Mouse (Mus musculus): Measurements from ENCODE around the gene Slc39a1. TPM values are rescaled to one million over a fixed set of nuclear protein-coding genes. Genes with fewer than 3 reads are reported as not detected.
A peak's percentile ranks its signal among the peaks of the same experiment; 100 is the strongest.

Slc39a1 gene
- polyA plus RNA-seq, 1 experiment from 2014 or later = 34.1 TPM

DNA sequence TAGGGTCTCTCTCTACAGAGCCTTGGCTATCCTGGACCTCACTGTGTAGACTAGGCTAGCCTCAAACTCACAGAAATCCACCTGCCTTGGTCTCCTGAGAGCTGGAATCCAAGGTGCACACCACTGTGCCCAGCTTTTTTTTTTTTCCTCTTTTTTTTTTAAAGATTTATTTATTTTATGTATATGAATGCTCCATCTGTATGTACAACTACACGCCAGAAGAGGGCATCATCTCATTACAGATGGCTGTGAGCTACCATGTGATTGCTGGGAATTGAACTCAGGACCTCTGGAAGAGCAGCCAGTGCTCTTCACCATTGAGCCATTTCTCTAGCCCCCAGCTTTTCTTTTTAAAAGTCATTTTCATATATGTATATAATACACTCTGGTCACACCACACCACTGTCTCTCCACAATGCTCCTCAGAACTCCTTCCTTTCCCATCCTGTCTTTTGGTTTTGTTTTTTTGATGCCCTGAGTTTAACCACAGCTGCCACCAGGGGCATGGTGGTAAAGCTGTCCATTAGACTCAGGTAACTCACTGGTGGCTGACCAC, 32.1 kb upstream of the Slc39a1 start:
- ATAC-seq (ENCODE audit: low read depth) (no peak), DNase-seq (no peak)
- peaks cover 40% of the 10 kb centered on the region for H3K4me1 ChIP-seq (replicated peaks)
- H3K4me2 ChIP-seq = no peak overlapping the region
- no peak overlapping the region for H3K4me3 ChIP-seq (replicated peaks)
- no peaks in the 10 kb centered on the region for H3K27me3 ChIP-seq
- H3K9me3 ChIP-seq (replicated peaks) = no peaks in the 10 kb centered on the region
- WGBS (ENCODE audit: insufficient replicate concordance) = 22% methylated on average over 1 of the region's 1 CpGs
- peaks cover 20% of the 10 kb centered on the region for H3K36me3 ChIP-seq
- H3K9ac ChIP-seq = no peak overlapping the region
- no peak overlapping the region for H3K27ac ChIP-seq

DNA sequence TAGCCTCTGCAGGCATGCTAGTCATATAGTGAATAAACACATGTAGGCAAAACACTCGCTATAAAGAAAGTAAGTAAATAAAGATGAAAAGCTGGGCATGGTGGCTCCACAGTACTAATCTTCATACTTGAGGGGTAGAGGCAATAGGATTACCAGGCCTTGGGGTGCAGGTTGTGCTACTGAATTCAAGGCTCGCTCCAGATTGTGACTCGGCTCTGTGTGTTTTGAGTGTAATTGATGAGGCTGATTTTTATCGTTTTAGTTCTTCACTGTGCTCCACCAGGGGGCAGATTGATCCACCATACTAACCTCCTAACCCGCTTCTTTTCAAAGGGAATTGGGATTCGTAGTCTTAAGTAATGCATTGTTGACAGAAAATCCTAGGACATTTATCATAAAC, 27.9 kb upstream of the Slc39a1 start:
- peak; percentile 35; the same call in 1 of the 2 replicates for ATAC-seq (ENCODE audit: low read depth)
- Histone ChIP-seq H3K4me3 (replicated peaks) (peak overlapping the region; percentile 62), H3K4me2 (peak overlapping the region; percentile 82), H3K27ac (peak overlapping the region; percentile 72), H3K36me3 (no peaks in the 10 kb centered on the region; the same call in 1 of the 2 replicates), H3K27me3 (no peaks in the 10 kb centered on the region), H3K9ac (peak overlapping the region; percentile 72), H3K9me3 (replicated peaks) (no peaks in the 10 kb centered on the region), H3K4me1 (replicated peaks) (peaks cover 35% of the 10 kb centered on the region)
- 12% methylated on average over 6 of the region's 6 CpGs for WGBS (ENCODE audit: insufficient replicate concordance)
- DNase-seq = no peak

DNA sequence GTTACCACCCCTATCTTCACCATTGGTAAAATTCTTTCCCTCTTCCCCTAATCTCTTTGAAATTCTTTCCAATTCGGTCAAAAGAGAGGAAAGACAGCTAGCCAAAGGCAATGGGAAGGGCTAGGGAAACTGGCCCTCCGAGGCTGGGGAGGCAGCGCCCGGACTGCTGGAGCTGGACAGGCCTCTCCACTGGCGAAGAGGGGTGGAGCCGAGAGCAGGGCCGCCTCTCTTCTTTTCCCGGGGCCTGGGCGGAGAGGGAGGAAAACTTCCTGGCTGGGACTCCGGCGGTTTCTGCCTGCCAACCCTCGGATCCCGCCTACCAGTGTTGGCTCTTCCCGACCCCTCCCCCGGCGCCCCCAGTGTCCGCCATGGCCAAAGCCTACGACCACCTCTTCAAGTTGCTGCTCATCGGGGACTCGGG, 27.4 kb upstream of the Slc39a1 start:
- Histone ChIP-seq H3K36me3 (no peaks in the 10 kb centered on the region; the same call in 1 of the 2 replicates), H3K9me3 (replicated peaks) (no peaks in the 10 kb centered on the region), H3K27ac (peak overlapping the region; percentile 72), H3K9ac (peak overlapping the region; percentile 72), H3K4me3 (replicated peaks) (peak overlapping the region; percentile 62), H3K4me1 (replicated peaks) (peaks cover 35% of the 10 kb centered on the region), H3K4me2 (peak overlapping the region; percentile 82), H3K27me3 (no peaks in the 10 kb centered on the region)
- ATAC-seq (ENCODE audit: low read depth) (peak; percentile 73), DNase-seq (peak; percentile 29)
- WGBS (ENCODE audit: insufficient replicate concordance) = under 1% methylated on average over 20 of the region's 20 CpGs

DNA sequence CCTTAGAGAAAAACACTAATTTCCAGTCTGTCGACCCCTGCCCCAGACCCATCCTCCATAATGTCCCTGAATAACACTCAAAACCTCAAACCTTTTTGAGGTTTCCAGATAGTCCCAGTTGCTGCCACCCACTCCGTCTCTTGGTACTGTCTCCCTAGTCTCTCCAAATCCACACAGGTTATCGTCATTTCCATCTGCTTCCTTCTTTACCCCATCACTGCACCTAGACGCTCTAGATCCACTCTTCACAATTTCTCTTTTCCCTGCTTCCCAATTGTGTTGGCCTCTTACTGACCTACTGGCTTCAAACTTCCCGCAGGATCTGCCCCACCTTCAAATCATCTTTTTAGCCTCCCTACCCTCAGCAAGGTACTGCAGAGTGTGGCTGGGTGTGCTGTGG, 26.8 kb upstream of the Slc39a1 start:
- DNase-seq = no peak
- no peaks in the 10 kb centered on the region for H3K9me3 ChIP-seq (replicated peaks)
- ATAC-seq (ENCODE audit: low read depth) = 0 out of 2 replicates have a peak, but pooled peaks have one; percentile 19
- peak overlapping the region; percentile 72 for H3K9ac ChIP-seq
- no peaks in the 10 kb centered on the region for H3K27me3 ChIP-seq
- H3K36me3 ChIP-seq = no peaks in the 10 kb centered on the region; the same call in 1 of the 2 replicates
- peaks cover 35% of the 10 kb centered on the region for H3K4me1 ChIP-seq (replicated peaks)
- peak overlapping the region; percentile 62 for H3K4me3 ChIP-seq (replicated peaks)
- 9% methylated on average over 5 of the region's 5 CpGs for WGBS (ENCODE audit: insufficient replicate concordance)
- no peak overlapping the region for H3K27ac ChIP-seq
- H3K4me2 ChIP-seq = peak overlapping the region; percentile 82

GRCm38 (mm10) chr3:90222455-90222854, 25.5 kb upstream of the Slc39a1 start:
- Histone ChIP-seq H3K9ac (no peak overlapping the region), H3K9me3 (replicated peaks) (no peaks in the 10 kb centered on the region), H3K4me3 (replicated peaks) (no peak overlapping the region), H3K36me3 (no peaks in the 10 kb centered on the region; the same call in 1 of the 2 replicates), H3K27me3 (no peaks in the 10 kb centered on the region), H3K27ac (no peak overlapping the region), H3K4me2 (no peak overlapping the region), H3K4me1 (replicated peaks) (peaks cover 35% of the 10 kb centered on the region)
- ATAC-seq (ENCODE audit: low read depth) = no peak
- whole genome bisulfite sequencing (ENCODE audit: insufficient replicate concordance) = 73% methylated on average over 4 of the region's 4 CpGs
- DNase-seq = no peak

GRCm38 (mm10) chr3:90222941-90223340, 25.0 kb upstream of the Slc39a1 start:
- no peak overlapping the region for H3K9ac ChIP-seq
- no peak overlapping the region for H3K4me3 ChIP-seq (replicated peaks)
- no peak for ATAC-seq (ENCODE audit: low read depth)
- no peaks in the 10 kb centered on the region for H3K27me3 ChIP-seq
- no peaks in the 10 kb centered on the region; the same call in 1 of the 2 replicates for H3K36me3 ChIP-seq
- H3K4me1 ChIP-seq (replicated peaks) = peaks cover 35% of the 10 kb centered on the region
- no peak for DNase-seq
- no peak overlapping the region for H3K4me2 ChIP-seq
- 30% methylated on average over 3 of the region's 3 CpGs for WGBS (ENCODE audit: insufficient replicate concordance)
- no peaks in the 10 kb centered on the region for H3K9me3 ChIP-seq (replicated peaks)
- H3K27ac ChIP-seq = no peak overlapping the region

DNA sequence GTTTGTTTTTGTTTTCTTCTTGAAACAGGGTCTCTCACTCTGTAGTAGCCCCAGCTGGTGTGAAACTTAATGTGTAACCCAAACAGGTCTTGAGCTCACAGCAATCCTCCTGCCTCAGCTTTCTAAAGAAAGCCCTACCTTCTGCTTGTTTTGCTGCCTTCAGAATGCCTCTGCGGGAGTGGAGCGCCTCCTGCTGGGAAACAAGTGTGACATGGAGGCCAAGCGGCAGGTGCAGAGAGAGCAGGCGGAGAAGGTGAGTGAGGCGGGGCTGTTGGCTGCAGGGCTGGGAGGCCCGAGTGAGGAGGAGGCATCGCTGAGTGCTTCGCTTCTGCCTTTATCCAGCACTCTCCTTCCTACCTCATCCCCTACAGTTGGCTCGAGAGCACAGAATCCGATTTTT, 23.6 kb upstream of the Slc39a1 start:
- Histone ChIP-seq H3K9ac (no peak overlapping the region), H3K4me3 (replicated peaks) (no peak overlapping the region), H3K27me3 (no peaks in the 10 kb centered on the region), H3K27ac (no peak overlapping the region), H3K9me3 (replicated peaks) (no peaks in the 10 kb centered on the region), H3K4me1 (replicated peaks) (peaks cover 35% of the 10 kb centered on the region), H3K4me2 (no peak overlapping the region), H3K36me3 (no peaks in the 10 kb centered on the region; the same call in 1 of the 2 replicates)
- WGBS (ENCODE audit: insufficient replicate concordance) = 73% methylated on average over 10 of the region's 10 CpGs
- DNase-seq (no peak), ATAC-seq (ENCODE audit: low read depth) (no peak)

- ATAC-seq (ENCODE audit: low read depth) = no peak
- no peak for DNase-seq
- H3K27me3 ChIP-seq = no peaks in the 10 kb centered on the region
- peaks cover 29% of the 10 kb centered on the region for H3K36me3 ChIP-seq
- H3K4me1 ChIP-seq (replicated peaks) = peaks cover 22% of the 10 kb centered on the region
- peak overlapping the region; percentile 83 for H3K9ac ChIP-seq
- H3K4me3 ChIP-seq (replicated peaks) = peak overlapping the region; percentile 77
- peak overlapping the region; percentile 82; the same call in 1 of the 2 replicates for H3K27ac ChIP-seq
- H3K9me3 ChIP-seq (replicated peaks) = no peaks in the 10 kb centered on the region
- H3K4me2 ChIP-seq = peak overlapping the region; percentile 86
- WGBS (ENCODE audit: insufficient replicate concordance) = 10% methylated on average over 8 of the region's 8 CpGs
Measured at GRCm38 (mm10) chr3:90231075-90231474, 16.9 kb upstream of the Slc39a1 start.

DNA sequence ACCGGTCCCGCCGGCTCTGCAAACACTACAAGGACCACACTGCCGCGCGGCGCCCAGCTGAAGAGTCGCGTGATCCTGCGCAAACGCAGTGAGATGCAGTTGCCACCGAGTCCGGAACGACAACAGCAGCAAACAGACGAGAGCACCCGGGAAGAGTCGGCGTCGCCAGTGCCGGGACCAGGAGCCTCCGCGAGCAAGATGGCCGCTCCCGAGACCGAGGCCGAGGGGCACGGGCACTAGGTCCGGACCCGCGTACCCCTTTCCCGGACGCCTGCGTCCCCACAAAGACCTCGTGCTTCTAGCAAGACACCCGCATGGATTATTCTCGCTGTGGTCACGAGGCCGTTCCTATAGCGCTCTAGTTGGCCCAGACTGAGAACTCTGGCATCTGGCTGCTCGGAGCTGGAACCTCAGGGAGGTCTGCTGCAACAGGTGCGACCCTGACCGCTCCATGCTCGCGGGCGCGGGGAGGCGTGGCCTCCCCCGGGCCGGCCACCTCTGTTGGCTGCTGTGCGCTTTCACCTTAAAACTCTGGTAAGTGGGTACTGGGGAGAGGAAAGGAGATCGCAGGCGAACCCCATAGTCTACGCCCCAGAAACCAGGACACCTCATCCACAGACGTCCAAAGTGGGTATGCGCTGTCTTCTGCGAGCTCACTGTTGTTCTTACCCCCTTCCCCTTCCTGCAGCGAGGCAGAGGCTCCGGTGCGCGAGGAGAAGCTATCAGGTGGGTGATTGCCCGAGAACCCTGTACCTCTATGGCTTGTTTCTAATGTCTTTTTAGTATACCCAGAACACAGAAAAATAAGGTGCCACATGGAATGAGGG, 16.3 kb upstream of the Slc39a1 start, which contains the start of gene Jtb:
Gene Jtb (plus strand): TSS at position 91 of the 827 bp plus-strand sequence.
- H3K27ac ChIP-seq = peak within 1 kb of the TSS; percentile 82
- H3K4me3 ChIP-seq (replicated peaks) = peak within 1 kb of the TSS; percentile 77
- H3K9me3 ChIP-seq (replicated peaks) = no peaks in the 10 kb centered on the region
- H3K27me3 ChIP-seq = no peaks in the 10 kb centered on the region
- peak within 1 kb of the TSS; percentile 86 for H3K4me2 ChIP-seq
- DNase-seq (peak; percentile 87), ATAC-seq (ENCODE audit: low read depth) (peak; percentile 95)
- peak within 1 kb of the TSS; percentile 83 for H3K9ac ChIP-seq
- H3K4me1 ChIP-seq (replicated peaks) = peaks cover 22% of the 10 kb centered on the region
- peaks cover 29% of the 10 kb centered on the region for H3K36me3 ChIP-seq
- under 1% methylated on average over 61 of the region's 61 CpGs for WGBS (ENCODE audit: insufficient replicate concordance)

DNA sequence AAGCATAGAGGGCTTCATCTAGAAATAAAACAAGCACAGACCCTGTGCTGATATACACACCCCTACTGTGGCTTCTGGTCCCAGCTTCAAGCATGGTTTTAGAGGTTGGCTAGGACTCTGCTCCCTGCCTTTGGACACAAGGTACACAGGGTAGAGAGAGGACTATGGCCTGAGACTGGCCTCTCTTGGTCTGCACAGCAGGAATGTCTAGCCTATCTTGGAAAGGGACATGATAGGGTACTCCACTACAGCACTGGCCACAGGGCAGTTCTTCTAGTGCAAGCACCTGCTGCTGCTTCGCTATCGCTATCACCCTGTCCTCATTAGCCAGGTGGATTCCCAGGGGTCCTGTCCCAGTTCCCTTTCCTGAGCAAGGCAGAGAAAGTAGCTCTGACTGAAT, 6.7 kb upstream of the Slc39a1 start:
- ATAC-seq (ENCODE audit: low read depth) = peak; percentile 59
- Histone ChIP-seq H3K4me2 (no peak overlapping the region), H3K27me3 (no peaks in the 10 kb centered on the region), H3K4me1 (replicated peaks) (peaks cover 29% of the 10 kb centered on the region), H3K4me3 (replicated peaks) (no peak overlapping the region), H3K27ac (no peak overlapping the region), H3K9me3 (replicated peaks) (no peaks in the 10 kb centered on the region), H3K36me3 (no peaks in the 10 kb centered on the region; the same call in 1 of the 2 replicates), H3K9ac (no peak overlapping the region)
- DNase-seq = no peak
- WGBS (ENCODE audit: insufficient replicate concordance) = 94% methylated on average over 2 of the region's 2 CpGs

DNA sequence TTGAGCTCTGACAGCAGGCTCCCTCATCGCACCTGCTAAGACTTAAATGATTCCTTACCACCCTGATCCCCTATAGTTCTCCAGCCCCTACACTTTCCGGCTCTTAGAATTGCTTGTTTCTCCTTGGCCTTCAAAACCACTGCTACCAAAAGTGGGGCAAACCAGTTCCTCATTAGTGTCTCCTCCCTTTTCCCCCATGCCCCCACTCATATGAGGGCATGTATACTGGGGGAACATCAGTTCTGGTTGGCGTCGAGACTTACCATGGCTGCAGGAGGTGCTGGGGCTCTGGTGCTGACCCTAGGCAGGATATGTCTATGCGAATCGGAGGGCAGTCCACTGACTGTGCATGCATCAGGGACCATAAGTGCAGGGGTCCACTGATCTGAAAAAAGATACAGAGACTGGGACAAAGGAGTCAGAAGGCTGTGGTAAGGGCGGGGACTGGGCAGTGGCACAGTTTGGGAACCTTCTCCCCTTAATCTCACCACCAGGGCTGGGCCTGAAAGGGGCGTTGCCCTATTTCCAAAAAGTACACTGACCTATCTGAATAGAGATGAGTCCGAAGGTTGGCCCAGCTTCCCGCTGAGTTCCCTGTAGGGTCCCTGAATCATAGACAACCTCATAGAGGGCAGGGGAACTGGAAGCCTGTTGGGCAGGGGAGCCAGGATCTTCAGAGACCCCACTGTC, 6.2 kb upstream of the Slc39a1 start:
- ATAC-seq (ENCODE audit: low read depth) = peak; percentile 8; the same call in 1 of the 2 replicates

More for the DNA sequence above, 6.2 kb upstream of the Slc39a1 start:
- H3K4me1 ChIP-seq (replicated peaks) = peaks cover 29% of the 10 kb centered on the region
- no peak overlapping the region for H3K4me2 ChIP-seq
- no peaks in the 10 kb centered on the region for H3K27me3 ChIP-seq
- no peak overlapping the region for H3K27ac ChIP-seq
- no peaks in the 10 kb centered on the region for H3K9me3 ChIP-seq (replicated peaks)
- no peak overlapping the region for H3K4me3 ChIP-seq (replicated peaks)
- WGBS (ENCODE audit: insufficient replicate concordance) = 61% methylated on average over 10 of the region's 10 CpGs
- DNase-seq = no peak
- H3K9ac ChIP-seq = no peak overlapping the region
- H3K36me3 ChIP-seq = no peaks in the 10 kb centered on the region

Measured in liver, embryonic 13.5 days (tissue).